Mouse (Mus musculus) embryo, embryonic 9.5 days (tissue): ENCODE data around the gene Dnajb1.
"Not testable (repeated sequence)": the region's sequence is repeated elsewhere in the genome, so short reads cannot be mapped to it uniquely, and the experiment has no call there.

Experiments
- DNase-seq: peaks from one replicate; pipeline ENCODE4 v3.0.0-alpha.2; 2017; ENCODE audit errors: extremely low spot score

Gene Dnajb1

GRCm38 (mm10) chr8:83607661-83608397, at the start of gene Dnajb1, which contains the start of gene Tecr:
Dnajb1 (plus strand) TSS chr8:83608193.
Tecr (minus strand) TSS chr8:83607971.
- DNase-seq: peak; percentile 99

- DNase-seq: no peak
These were observed 45.3 kb upstream of the Dnajb1 start for GRCm38 (mm10) chr8:83562669-83563068.

GRCm38 (mm10) chr8:83563246-83563645, 44.7 kb upstream of the Dnajb1 start:
- no peak for DNase-seq

DNA sequence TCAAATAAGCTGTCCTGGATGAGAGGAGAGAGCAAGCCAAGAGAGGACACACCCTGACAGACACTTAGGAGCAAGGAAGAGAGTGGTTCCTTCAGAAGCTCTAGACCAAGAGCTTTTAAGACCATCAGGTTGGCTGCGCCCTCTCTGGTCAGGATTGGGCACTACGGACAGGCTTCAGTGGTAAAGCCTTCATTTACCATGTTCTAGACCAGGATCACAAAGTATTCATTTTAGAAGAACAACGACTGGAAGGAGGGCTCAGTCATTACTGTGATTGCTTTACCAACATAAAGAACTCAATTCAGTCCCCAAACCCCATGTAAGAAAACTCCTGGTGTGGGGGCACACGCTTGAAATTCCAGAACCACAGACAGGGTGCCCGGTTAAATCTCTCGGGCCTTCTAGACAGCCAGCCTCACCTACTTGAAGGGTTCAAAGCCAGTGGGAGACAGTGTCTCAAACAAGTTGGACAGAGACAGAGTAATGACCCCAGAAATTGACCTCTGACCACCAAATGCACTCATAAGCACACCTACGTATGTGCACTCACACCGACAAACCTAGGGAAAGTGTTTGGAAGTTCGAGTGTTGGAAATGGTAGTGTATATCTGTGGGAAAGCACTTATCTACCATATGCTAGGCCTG, 42.1 kb upstream of the Dnajb1 start:
- DNase-seq: no peak

DNA sequence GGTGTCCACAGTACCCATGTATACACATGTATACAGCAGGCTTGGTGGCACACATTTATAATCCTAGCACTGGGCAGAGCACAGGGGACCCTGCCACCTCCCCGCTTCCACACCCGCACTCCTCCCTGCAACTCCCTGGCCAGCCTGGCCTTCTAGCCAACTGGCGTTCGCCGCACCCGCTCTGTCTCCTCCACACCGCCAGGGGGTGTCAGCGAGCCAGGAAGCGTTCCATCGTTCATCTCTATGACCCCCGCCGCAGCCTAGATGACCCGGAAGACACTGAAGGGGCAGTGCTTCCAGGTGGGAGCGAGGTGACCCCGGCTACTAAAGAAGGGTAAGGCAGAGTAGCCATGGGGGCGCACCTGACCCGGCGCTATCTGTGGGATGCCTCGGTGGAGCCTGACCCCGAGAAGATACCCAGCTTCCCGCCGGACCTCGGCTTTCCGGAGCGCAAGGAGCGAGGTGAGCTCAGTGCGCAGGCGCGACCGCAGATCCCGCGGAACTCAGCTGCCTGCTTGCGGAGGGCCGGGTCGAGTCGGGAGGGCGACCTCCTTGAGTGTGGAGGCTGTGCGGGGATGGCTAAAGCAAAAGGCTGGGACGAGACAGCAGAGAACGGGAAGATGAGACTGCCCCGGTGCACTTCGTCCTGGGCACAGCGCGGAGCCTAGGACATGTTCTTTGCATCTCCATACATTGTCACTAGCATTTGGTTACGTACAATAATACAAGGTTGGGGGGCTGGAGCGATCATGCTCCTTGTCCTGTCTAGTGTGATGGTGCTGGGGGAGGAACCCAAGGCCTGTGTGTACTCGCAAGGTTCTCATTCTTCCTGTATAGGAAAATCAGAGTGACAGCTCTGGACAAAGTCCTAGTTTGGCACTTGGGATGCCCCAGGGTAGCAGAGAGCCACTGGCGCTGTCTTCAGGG, 41.3 kb upstream of the Dnajb1 start, which contains the start of gene Ndufb7:
TSS of gene Ndufb7 (plus strand) at position 203 of the 927 bp plus-strand sequence.
- DNase-seq: peak; percentile 97

- no peak for DNase-seq
These were observed 40.3 kb upstream of the Dnajb1 start for GRCm38 (mm10) chr8:83567668-83568067.

DNA sequence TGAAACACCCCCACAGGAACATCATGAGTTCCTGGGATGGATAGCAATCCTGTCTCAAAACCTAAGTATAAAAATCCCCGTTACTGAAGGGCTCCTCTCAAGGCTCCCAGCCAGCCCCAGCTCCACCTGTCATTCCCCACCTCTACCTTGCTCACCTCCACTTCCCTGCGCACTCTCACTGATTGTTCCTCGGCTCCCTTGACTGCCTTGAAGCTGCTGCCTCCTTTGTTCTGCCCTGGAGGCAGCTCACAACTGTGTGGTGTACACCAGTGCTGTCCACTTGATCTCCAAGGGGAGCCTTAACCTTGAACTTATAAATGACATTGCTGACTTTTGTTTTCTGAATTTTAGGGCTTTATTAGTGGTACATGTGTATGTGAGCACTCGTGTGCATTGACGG, 39.9 kb upstream of the Dnajb1 start:
- DNase-seq: no peak

GRCm38 (mm10) chr8:83568755-83569154, 39.2 kb upstream of the Dnajb1 start:
- DNase-seq: no peak

DNA sequence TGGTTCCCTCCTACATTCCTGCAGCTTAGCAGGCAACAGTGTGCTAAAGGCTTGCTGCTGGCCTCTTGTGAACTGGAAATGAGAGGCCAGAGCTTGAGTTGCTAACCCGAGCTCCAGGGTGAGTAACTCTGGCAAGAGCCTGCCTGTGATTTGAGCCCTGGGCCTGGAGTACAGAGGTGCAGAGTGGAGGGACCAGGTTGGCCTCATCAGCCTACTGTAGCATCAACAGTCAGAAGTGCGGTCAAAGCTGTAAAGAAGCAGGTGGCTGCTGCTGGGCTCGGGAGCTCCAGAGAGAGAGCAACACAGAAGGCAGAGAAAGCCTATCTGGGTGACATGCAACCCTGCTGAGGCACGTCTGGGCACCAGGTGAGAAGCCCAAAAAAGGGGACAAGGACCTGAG, 38.8 kb upstream of the Dnajb1 start:
- DNase-seq: no peak

- no peak for DNase-seq
These were observed 37.6 kb upstream of the Dnajb1 start for GRCm38 (mm10) chr8:83570272-83571000.

GRCm38 (mm10) chr8:83571001-83571340, 37.0 kb upstream of the Dnajb1 start:
- not testable (repeated sequence) for DNase-seq

GRCm38 (mm10) chr8:83571791-83572190, 36.2 kb upstream of the Dnajb1 start:
- no peak for DNase-seq

DNA sequence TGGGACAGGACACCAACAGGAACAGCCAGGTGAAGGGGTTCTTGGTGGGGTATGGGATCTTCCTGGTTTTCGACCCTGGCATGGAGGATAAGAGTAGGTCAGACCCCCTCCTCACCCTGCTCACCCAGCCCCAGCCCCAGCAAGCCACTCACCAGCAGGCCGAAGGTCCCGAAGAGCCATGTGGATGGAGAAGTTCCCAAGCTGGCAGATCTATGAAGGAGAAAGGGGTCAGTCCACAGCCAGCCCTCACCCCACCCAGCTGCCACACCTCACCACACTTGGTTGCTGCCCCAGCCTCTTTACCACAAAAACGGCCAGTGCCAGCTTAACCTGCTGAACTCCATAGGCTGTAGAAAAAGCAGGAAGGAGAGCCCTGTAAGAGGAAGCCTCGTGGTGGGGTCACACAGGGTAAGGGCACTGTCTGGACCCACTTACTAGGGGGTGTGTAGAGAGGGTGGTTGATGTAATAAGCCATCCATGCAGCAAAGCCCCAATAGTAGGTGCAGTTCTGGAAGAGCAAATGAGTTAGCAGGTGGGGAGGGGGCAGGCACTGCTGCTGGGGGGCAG, 35.7 kb upstream of the Dnajb1 start:
- DNase-seq: no peak

- DNase-seq: no peak
These were observed 34.7 kb upstream of the Dnajb1 start for GRCm38 (mm10) chr8:83573140-83573875.

- no peak for DNase-seq
These were observed 33.2 kb upstream of the Dnajb1 start for GRCm38 (mm10) chr8:83574631-83575315.

DNA sequence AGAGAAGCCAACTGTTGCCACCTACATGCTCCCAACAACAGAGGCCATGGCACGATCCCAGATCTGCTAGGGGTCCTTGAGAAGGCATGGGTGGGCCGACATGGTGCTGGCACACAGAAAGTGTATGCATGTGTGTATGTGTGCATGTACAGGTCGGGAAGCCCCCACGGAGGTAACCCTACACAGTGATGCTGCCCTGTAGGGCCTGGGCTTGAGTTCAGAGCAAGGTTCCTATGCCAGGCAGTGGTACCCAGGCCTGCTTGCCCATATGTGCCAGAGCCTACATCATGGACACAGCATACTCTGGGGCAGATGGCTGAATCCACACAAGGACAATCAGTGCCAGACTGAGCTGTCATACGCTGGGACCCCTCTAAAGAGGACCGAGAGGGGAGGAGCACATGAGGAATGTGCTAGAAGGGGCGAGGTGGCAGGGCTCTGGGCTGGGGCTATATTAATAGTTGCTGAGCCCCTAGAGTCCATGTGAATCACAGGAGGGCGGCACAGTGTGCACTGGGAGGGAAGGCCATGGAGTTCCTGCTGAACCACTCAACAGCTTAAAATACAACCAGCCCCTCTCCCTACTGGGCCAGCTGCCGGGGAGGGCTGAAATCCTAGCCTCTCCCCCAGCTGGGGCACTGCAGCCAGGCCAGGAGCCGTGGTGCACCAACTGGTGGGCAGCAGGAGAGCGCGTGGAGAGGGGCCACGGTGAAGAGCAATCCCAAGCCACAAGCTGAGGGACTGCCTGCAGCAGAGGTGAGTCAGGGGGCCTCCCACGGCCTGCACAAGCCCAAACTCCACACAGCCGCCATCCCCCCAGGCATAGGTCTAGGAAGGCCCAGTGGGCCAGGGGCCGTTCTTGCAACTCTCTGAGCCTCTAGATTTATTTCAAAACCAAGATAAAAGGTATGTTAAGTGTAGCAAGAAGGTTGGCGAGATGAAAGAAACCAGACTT, 32.2 kb upstream of the Dnajb1 start:
- DNase-seq: no peak

DNA sequence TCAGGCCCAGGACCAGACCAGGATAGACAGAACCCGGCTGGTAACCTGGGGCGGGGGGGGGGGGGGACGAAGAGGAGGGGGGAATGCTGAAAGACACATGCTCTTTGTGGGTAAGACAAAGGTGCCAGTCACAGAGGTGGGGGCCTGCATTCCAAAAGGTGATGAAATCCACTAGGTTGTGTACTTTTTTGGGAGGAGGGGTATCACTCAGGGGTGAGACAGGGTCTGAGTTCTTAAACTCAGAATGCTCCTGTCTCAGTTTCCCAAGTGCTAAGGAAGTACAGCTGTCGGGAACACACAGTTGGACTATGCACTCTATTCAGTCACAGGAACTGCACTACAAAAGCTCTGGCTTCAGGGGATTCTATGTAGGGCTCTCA, 31.5 kb upstream of the Dnajb1 start:
- no peak for DNase-seq

DNA sequence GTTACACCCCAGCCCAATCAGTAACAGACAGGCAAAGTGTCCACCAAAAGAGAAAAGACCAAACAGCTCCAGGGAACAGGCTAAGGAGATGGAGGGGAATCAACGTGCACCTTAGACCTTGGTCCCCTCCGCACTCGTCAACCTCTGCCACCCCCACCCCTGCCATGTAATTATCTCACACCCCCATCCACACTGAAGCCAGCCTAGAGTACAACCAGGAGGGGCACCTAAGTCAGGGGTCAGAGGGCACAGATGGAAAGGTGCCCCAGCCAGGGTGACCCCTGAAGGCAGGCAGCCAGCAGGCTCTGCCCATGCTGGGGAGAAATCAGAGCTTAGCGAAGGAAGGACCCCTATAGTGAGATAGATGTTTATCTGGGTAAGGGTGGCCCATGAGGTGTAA, 31.1 kb upstream of the Dnajb1 start:
- no peak for DNase-seq

DNA sequence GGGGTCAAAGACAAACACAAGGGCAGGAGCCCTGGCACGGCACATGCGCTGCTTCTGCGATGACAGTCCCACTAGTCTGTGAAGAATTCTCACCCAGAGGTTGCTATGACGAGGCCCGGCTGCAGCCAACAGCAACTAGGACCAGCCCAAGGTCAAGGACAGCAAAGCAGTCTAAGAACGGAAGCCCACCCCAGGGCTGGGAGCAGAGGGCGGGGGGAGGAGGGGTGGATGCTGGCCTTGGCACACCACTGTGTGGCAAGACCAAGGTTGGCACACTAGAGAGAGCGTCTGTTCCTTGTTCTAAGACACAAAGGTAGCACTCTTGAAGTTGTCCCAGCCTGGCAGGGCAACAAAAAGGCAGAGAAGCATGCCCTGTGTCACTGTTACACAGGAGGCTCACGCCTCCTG, 30.6 kb upstream of the Dnajb1 start:
- no peak for DNase-seq
